Mouse (Mus musculus): ENCODE measurements around the gene Pigs. TPM values are rescaled to one million over a fixed set of nuclear protein-coding genes. Genes with fewer than 3 reads are reported as not detected.
A peak's percentile ranks its signal among the peaks of the same experiment; 100 is the strongest.

Gene Pigs
- total and polyA plus RNA-seq, 2 experiments from 2014 or later = 88.3 to 105 TPM

DNA sequence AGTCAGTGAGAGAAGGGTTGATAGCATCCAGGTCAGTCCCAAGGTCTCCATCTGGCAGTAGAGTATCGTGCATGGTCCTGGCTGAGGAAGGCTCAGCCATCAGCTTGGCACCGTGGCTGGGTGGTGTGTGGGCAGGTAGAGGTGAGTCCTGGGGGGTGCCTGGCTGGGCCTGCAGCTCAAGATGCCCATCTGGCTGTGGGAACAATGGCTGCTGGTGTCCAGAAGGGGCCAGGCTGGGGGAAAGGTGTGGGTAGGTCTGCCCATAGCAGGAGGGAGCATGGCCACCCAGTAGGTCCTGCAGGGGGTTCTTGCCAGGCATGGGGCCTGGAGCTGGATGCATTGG lies 32.5 kb downstream of the Pigs start:
- ATAC-seq (peak; percentile 41), DNase-seq (ENCODE audit: low spot score) (no peak)
- H3K9me3 ChIP-seq (ENCODE audit: low read length) = no peaks in the 10 kb centered on the region
- H3K9ac ChIP-seq (replicated peaks; ENCODE audit: low read length) = no peak overlapping the region
- no peaks in the 10 kb centered on the region for H3K27me3 ChIP-seq (ENCODE audit: insufficient read depth, low read length)
- H3K4me3 ChIP-seq (ENCODE audit: low read length) = no peak overlapping the region
- TF ChIP-seq CTCF (IDR thresholded peaks at IDR 0.05; ENCODE audit: low read depth) = no peak
- no peak overlapping the region for H3K4me2 ChIP-seq (ENCODE audit: low read depth, low read length)
- no peaks in the 10 kb centered on the region for H3K36me3 ChIP-seq (ENCODE audit: insufficient read depth, low read length)
- WGBS = 68% methylated on average over 2 of the region's 2 CpGs
- no peak overlapping the region for H3K27ac ChIP-seq
- no peaks in the 10 kb centered on the region for H3K4me1 ChIP-seq (ENCODE audit: insufficient read depth, low read length)

DNA sequence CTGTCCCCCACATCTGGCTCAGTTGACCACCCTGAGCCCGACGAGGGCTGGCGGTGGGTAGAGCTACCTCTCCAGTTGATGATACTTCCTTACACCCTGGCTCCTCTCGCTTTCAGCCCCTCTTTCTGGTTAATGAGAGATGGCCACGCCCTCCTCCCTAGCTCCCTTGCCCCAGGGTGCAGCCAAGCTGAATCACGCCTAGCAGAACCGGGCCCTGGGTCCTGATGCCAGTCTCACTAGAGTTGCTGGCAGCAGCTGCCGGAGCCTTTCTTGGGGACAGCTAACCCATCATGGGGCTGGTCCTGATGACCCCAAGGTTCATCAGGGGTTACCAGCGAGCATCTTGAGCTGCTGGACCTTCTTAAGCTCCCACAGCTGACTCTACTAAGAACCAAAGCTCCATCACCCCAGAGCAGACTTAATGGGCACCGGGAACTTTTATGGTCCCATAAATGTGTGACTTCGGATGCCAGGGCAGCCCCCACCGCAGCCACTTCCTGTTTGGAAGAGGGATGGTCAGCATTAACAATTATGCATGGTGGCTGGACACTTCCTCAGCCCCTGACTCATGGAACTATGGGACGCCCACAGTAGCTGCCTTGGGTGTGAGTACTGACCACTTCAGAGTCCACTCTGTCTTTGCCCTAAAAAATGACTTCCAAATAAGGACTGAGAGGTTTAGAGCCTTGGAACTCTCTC lies 35.2 kb downstream of the Pigs start:
- no peak overlapping the region for H3K4me2 ChIP-seq (ENCODE audit: low read depth, low read length)
- H3K36me3 ChIP-seq (ENCODE audit: insufficient read depth, low read length) = no peaks in the 10 kb centered on the region
- H3K27me3 ChIP-seq (ENCODE audit: insufficient read depth, low read length) = no peaks in the 10 kb centered on the region
- WGBS = 84% methylated on average over 13 of the region's 13 CpGs
- H3K4me1 ChIP-seq (ENCODE audit: insufficient read depth, low read length) = no peaks in the 10 kb centered on the region
- TF ChIP-seq CTCF (IDR thresholded peaks at IDR 0.05; ENCODE audit: low read depth) = no peak
- H3K27ac ChIP-seq = no peak overlapping the region
- H3K9me3 ChIP-seq (ENCODE audit: low read length) = no peaks in the 10 kb centered on the region
- no peak overlapping the region for H3K4me3 ChIP-seq (ENCODE audit: low read length)
- ATAC-seq (no peak), DNase-seq (ENCODE audit: low spot score) (no peak)
- H3K9ac ChIP-seq (replicated peaks; ENCODE audit: low read length) = no peak overlapping the region

GRCm38 (mm10) chr11:78364103-78364502 lies 35.9 kb downstream of the Pigs start:
- ATAC-seq (no peak), DNase-seq (ENCODE audit: low spot score) (no peak)
- H3K4me3 ChIP-seq (ENCODE audit: low read length) = no peak overlapping the region
- no peaks in the 10 kb centered on the region for H3K9me3 ChIP-seq (ENCODE audit: low read length)
- H3K4me1 ChIP-seq (ENCODE audit: insufficient read depth, low read length) = no peaks in the 10 kb centered on the region
- H3K36me3 ChIP-seq (ENCODE audit: insufficient read depth, low read length) = no peaks in the 10 kb centered on the region
- 58% methylated on average over 8 of the region's 8 CpGs for WGBS
- no peak overlapping the region for H3K9ac ChIP-seq (replicated peaks; ENCODE audit: low read length)
- no peak overlapping the region for H3K27ac ChIP-seq
- no peak overlapping the region for H3K4me2 ChIP-seq (ENCODE audit: low read depth, low read length)
- TF ChIP-seq CTCF (IDR thresholded peaks at IDR 0.05; ENCODE audit: low read depth) = no peak
- no peaks in the 10 kb centered on the region for H3K27me3 ChIP-seq (ENCODE audit: insufficient read depth, low read length)

DNA sequence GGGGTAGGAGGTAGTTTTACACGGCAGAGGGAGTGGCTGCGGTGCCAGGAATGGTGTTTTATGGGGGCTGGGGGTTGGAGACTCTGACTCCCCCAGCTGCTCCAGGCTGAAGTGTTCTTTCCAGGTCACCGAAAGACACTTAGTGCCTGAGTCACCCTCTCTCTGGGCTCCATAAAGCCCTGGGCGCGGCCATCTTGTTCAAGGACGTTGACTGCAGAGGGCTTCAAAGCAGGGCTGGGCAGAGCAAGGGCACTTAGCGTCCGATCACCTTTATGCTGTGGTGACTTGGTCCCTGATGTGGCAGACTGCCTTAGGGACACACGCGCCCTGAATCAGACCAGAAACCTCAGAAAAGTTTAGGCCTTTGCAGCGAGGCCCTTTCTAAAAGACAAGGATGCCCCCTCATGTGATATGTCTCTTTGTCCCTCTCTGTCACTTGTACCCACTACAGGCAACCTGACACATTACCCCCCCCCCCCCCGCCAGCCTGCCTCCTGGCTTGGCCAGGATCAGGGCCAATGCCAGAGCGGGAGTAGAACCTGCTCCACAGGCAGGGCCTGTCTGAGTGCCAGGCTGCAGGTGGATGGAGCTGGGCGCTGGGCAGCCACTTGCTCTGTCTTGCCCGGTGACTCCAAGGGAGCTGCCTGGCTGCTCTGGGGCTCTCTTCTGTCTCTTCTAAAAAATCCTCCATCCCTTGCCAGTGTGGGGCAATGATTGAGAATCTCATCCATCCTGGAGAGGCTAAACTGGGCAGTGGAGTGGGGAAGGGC lies 39.4 kb downstream of the Pigs start:
- ATAC-seq = no peak
- 92% methylated on average over 15 of the region's 15 CpGs for WGBS
- Histone ChIP-seq H3K27me3 (ENCODE audit: insufficient read depth, low read length) (no peaks in the 10 kb centered on the region), H3K4me1 (ENCODE audit: insufficient read depth, low read length) (no peaks in the 10 kb centered on the region), H3K36me3 (ENCODE audit: insufficient read depth, low read length) (no peaks in the 10 kb centered on the region), H3K4me2 (ENCODE audit: low read depth, low read length) (no peak overlapping the region), H3K9ac (replicated peaks; ENCODE audit: low read length) (no peak overlapping the region), H3K27ac (no peak overlapping the region), H3K4me3 (ENCODE audit: low read length) (no peak overlapping the region), H3K9me3 (ENCODE audit: low read length) (no peaks in the 10 kb centered on the region)
- no peak for DNase-seq (ENCODE audit: low spot score)
- TF ChIP-seq CTCF (IDR thresholded peaks at IDR 0.05; ENCODE audit: low read depth) = no peak

DNA sequence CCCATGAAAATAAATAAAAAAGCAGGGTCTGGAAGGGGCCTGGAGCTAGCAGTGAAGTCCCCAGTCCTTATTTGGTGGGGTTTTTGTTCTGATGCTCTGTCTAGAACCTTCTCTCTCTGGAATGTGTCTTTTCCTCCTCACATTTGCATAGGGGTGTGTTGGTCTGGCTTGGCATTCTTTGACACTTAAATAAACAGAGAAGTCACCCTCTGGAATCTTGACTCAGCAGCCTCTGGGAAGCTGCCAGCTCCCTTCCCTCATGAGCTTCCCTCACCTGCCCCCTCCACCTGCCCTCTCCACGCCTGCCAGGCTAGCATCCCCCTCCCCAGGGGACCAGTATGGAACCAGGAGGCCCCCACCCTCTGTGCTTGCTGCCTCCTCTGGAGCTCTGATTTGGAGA lies 42.2 kb downstream of the Pigs start:
- TF ChIP-seq CTCF (IDR thresholded peaks at IDR 0.05; ENCODE audit: low read depth) = no peak
- no peaks in the 10 kb centered on the region for H3K27me3 ChIP-seq (ENCODE audit: insufficient read depth, low read length)
- no peak for DNase-seq (ENCODE audit: low spot score)
- no peaks in the 10 kb centered on the region for H3K36me3 ChIP-seq (ENCODE audit: insufficient read depth, low read length)
- H3K9ac ChIP-seq (replicated peaks; ENCODE audit: low read length) = no peak overlapping the region
- no peaks in the 10 kb centered on the region for H3K9me3 ChIP-seq (ENCODE audit: low read length)
- H3K4me3 ChIP-seq (ENCODE audit: low read length) = no peak overlapping the region
- no peak overlapping the region for H3K27ac ChIP-seq
- H3K4me1 ChIP-seq (ENCODE audit: insufficient read depth, low read length) = no peaks in the 10 kb centered on the region
- 53% methylated on average over 1 of the region's 1 CpGs for WGBS
- H3K4me2 ChIP-seq (ENCODE audit: low read depth, low read length) = no peak overlapping the region
- ATAC-seq = no peak

DNA sequence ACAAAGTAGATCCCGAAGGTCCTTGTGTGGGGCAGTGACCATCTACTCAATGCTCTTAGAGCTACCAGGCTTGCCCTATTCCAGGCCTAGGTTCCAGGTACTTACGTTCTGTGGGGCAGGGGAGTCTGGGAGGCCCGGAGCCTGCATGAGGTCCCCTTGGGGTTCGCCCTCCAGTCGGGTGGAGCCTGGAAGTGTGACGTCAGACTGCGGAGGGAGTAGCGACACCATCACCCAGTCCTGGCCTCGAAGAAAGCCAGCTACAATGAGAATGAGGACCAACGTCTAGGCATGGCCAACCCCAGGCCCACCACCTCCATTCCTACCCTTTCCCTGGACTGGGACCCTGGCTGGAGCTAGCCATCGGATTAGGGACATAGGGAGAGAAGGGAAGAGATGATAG lies 43.5 kb downstream of the Pigs start:
- ATAC-seq (no peak), DNase-seq (ENCODE audit: low spot score) (no peak)
- Histone ChIP-seq H3K4me1 (ENCODE audit: insufficient read depth, low read length) (no peaks in the 10 kb centered on the region), H3K9me3 (ENCODE audit: low read length) (no peaks in the 10 kb centered on the region), H3K36me3 (ENCODE audit: insufficient read depth, low read length) (no peaks in the 10 kb centered on the region), H3K27ac (no peak overlapping the region), H3K27me3 (ENCODE audit: insufficient read depth, low read length) (no peaks in the 10 kb centered on the region), H3K4me3 (ENCODE audit: low read length) (no peak overlapping the region), H3K9ac (replicated peaks; ENCODE audit: low read length) (no peak overlapping the region), H3K4me2 (ENCODE audit: low read depth, low read length) (no peak overlapping the region)
- 90% methylated on average over 11 of the region's 11 CpGs for whole genome bisulfite sequencing
- no peak for TF ChIP-seq CTCF (IDR thresholded peaks at IDR 0.05; ENCODE audit: low read depth)

DNA sequence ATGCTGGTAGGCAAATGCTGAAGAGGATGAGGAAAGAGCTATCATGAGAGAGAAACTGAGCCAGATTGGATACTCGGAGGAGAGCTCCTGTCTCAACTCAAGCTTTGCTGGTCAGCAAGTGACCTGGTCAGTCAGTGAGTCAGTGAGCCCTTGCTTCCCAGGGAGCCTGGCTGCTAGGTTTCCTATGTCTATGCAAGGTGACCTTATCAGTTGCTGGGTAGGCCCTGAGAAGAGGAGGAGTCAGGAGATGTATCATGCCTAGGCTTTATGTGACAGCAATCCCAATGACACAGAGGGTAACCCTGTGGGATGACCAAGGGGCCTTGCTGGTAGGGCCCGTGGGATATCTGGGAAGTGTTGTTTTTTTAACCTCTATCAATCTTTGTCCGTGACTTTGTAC lies 44.0 kb downstream of the Pigs start:
- H3K4me3 ChIP-seq (ENCODE audit: low read length) = no peak overlapping the region

More for the DNA sequence above, 44.0 kb downstream of the Pigs start:
- no peaks in the 10 kb centered on the region for H3K9me3 ChIP-seq (ENCODE audit: low read length)
- no peaks in the 10 kb centered on the region for H3K27me3 ChIP-seq (ENCODE audit: insufficient read depth, low read length)
- no peaks in the 10 kb centered on the region for H3K36me3 ChIP-seq (ENCODE audit: insufficient read depth, low read length)
- no peak for DNase-seq (ENCODE audit: low spot score)
- 81% methylated on average over 3 of the region's 3 CpGs for WGBS
- H3K4me1 ChIP-seq (ENCODE audit: insufficient read depth, low read length) = no peaks in the 10 kb centered on the region
- no peak for ATAC-seq
- no peak overlapping the region for H3K27ac ChIP-seq
- TF ChIP-seq CTCF (IDR thresholded peaks at IDR 0.05; ENCODE audit: low read depth) = no peak
- H3K9ac ChIP-seq (replicated peaks; ENCODE audit: low read length) = no peak overlapping the region
- no peak overlapping the region for H3K4me2 ChIP-seq (ENCODE audit: low read depth, low read length)
